Mouse (Mus musculus): ENCODE data around the gene Ifna13.

Gene Ifna13

GRCm38 (mm10) chr4:88644359-88644758 is at the start of gene Ifna13:
Ifna13 (minus strand) TSS chr4:88644459.
- peak; percentile 5 for DNase-seq (ENCODE audit: low read depth)

GRCm38 (mm10) chr4:88693392-88693791 is 49.1 kb upstream of the Ifna13 start:
- DNase-seq (ENCODE audit: low read depth) = peak; percentile 57

- DNase-seq (ENCODE audit: low read depth) = peak; percentile 76
These were observed 48.3 kb upstream of the Ifna13 start for GRCm38 (mm10) chr4:88692537-88692936.

- no peak for DNase-seq (ENCODE audit: low read depth)
These were observed 47.0 kb upstream of the Ifna13 start, which contains the start of gene Ifnab for GRCm38 (mm10) chr4:88691259-88691658. Ifnab (minus strand) TSS chr4:88691359.

- no peak for DNase-seq (ENCODE audit: low read depth)
These were observed 39.6 kb upstream of the Ifna13 start, which contains the start of gene Ifna2 for GRCm38 (mm10) chr4:88683812-88684211. Ifna2 (minus strand) TSS chr4:88683912.

- peak; percentile 76 for DNase-seq (ENCODE audit: low read depth)
These were observed 37.1 kb upstream of the Ifna13 start for GRCm38 (mm10) chr4:88681353-88681752.

- peak; percentile 57 for DNase-seq (ENCODE audit: low read depth)
These were observed 36.1 kb upstream of the Ifna13 start for GRCm38 (mm10) chr4:88680362-88680761.

- DNase-seq (ENCODE audit: low read depth) = no peak
These were observed 32.6 kb upstream of the Ifna13 start, which contains the start of gene Ifna16 for GRCm38 (mm10) chr4:88676824-88677223. Ifna16 (minus strand) TSS chr4:88676924.

- DNase-seq (ENCODE audit: low read depth) = no peak
These were observed 11.2 kb upstream of the Ifna13 start for GRCm38 (mm10) chr4:88655461-88655860.

- no peak for DNase-seq (ENCODE audit: low read depth)
These were observed 9.4 kb upstream of the Ifna13 start for GRCm38 (mm10) chr4:88653644-88654043.

- DNase-seq (ENCODE audit: low read depth) = peak; percentile 55
These were observed 1.7 kb downstream of the Ifna13 start for GRCm38 (mm10) chr4:88642526-88642925.

- DNase-seq (ENCODE audit: low read depth) = peak; percentile 99
These were observed 3.0 kb downstream of the Ifna13 start for GRCm38 (mm10) chr4:88641077-88641831.

GRCm38 (mm10) chr4:88640704-88641076 is 3.6 kb downstream of the Ifna13 start:
- DNase-seq (ENCODE audit: low read depth) = no peak

GRCm38 (mm10) chr4:88634311-88634710 is 9.9 kb downstream of the Ifna13 start, which contains the start of gene C87499:
C87499 (minus strand) TSS chr4:88634411.
- no peak for DNase-seq (ENCODE audit: low read depth)

- DNase-seq (ENCODE audit: low read depth) = no peak
These were observed 41.0 kb downstream of the Ifna13 start, which contains the start of gene Ifna12 for GRCm38 (mm10) chr4:88603276-88603675. Ifna12 (minus strand) TSS chr4:88603376.
